Mouse (Mus musculus): ENCODE measurements around the gene Engase. TPM values are rescaled to one million over a fixed set of nuclear protein-coding genes. Genes with fewer than 3 reads are reported as not detected.
A peak's percentile ranks its signal among the peaks of the same experiment; 100 is the strongest.

The Engase gene
- 10 to 100 TPM in 11 of 26 experiments, 1 to 10 TPM in 10, under 1 TPM in 5; 0.21 to 41.0 (median 4.4) TPM for total RNA-seq (2018; cell fraction: chromatin; rRNA removed)
- total RNA-seq (2018; cell fraction: cytosol; rRNA removed): 10 to 100 TPM in 8 of 26 experiments, 1 to 10 TPM in 18; 1.8 to 16.9 (median 6.2) TPM
- 10 to 100 TPM in 7 of 26 experiments, 1 to 10 TPM in 19; 1.7 to 32.1 (median 5.7) TPM for total RNA-seq (2018; cell fraction: nucleus; rRNA removed)
- 4.8 to 22.0 TPM (median 7.1 TPM) in 3 replicates for polyA plus RNA-seq (2018)

- WGBS (ENCODE audit: missing documents): 2% methylated on average over 57 of the region's 57 CpGs
- peak within 1 kb of the TSS; percentile 15; the same call in 1 of the 2 replicates for H3K27ac ChIP-seq
Measured at GRCm38 (mm10) chr11:118476396-118477373, at the start of gene Engase. TSS of gene Engase (plus strand) at chr11:118476829.

DNA sequence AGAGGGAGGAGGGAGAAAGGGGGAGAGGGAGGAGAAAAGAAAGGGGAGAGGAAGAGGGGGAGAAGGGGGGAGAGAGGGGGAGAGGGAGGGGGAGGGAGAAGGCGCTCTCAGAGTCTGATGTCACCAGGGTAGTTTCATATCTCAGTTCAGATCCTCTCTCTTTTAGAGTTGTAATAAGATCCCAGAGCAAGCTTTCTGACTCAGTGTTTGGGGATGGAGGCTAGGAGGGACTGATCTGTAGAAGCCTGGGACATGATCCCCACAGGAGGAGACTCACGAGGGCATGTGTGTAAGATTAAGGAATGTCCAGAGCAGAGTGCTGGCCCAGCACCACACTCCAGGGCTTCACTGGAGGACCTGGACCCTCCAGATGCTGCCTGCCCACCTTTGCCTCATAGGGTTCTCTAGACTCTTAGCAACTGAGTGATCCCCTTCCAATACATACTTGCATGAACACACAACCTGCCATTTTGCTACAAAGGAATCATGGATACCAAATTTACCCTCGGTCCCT lies 49.3 kb upstream of the Engase start:
- Histone ChIP-seq H3K4me3 (ENCODE audit: inconsistent target) (no peak overlapping the region), H3K27ac (no peak overlapping the region), H3K79me2 (ENCODE audit: inconsistent target) (no peaks in the 10 kb centered on the region), H3K36me3 (ENCODE audit: inconsistent target) (no peaks in the 10 kb centered on the region)
- 53% methylated on average over 3 of the region's 3 CpGs for WGBS (ENCODE audit: missing documents)

More at GRCm38 (mm10) chr11:118476396-118477373, at the start of gene Engase:
- peak within 1 kb of the TSS; percentile 60 for H3K4me3 ChIP-seq (ENCODE audit: inconsistent target)
- H3K79me2 ChIP-seq (ENCODE audit: inconsistent target): no peaks in the 10 kb centered on the region; the same call in 1 of the 2 replicates
- H3K36me3 ChIP-seq (ENCODE audit: inconsistent target): peaks cover 22% of the 10 kb centered on the region

DNA sequence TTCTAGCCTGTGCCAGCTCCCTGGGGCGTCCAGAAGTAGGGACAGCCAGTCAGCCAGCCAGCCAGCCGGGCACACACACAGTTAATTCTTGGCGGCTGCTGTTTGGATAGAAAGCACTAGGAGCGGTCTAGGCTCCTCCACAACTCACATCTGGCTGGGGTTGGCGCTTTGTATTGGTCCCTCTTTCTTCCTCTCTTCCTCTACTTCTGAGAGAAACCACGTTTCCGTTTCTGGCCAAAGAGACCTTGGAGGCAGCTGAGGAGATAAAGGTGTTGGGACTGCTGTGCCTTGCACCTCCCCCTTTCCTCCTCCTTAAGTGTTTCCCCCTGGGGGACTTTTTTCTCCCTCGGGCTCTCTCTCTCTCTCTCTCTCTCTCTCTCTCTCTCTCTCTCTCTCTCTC lies 48.6 kb upstream of the Engase start, which contains the start of gene C1qtnf1:
Gene C1qtnf1 (plus strand): TSS at position 218 of the 400 bp plus-strand sequence.
- no peak within 1 kb of the TSS for H3K4me3 ChIP-seq (ENCODE audit: inconsistent target)
- WGBS (ENCODE audit: missing documents): 18% methylated on average over 7 of the region's 8 CpGs
- no peaks in the 10 kb centered on the region for H3K79me2 ChIP-seq (ENCODE audit: inconsistent target)
- H3K27ac ChIP-seq: no peak within 1 kb of the TSS
- H3K36me3 ChIP-seq (ENCODE audit: inconsistent target): no peaks in the 10 kb centered on the region

- no peak overlapping the region for H3K4me3 ChIP-seq (ENCODE audit: inconsistent target)
- H3K36me3 ChIP-seq (ENCODE audit: inconsistent target): no peaks in the 10 kb centered on the region
- no peak overlapping the region for H3K27ac ChIP-seq
- no peaks in the 10 kb centered on the region for H3K79me2 ChIP-seq (ENCODE audit: inconsistent target)
- 10% methylated on average over 9 of the region's 11 CpGs for WGBS (ENCODE audit: missing documents)
Measured at GRCm38 (mm10) chr11:118428460-118428868, 48.2 kb upstream of the Engase start.

DNA sequence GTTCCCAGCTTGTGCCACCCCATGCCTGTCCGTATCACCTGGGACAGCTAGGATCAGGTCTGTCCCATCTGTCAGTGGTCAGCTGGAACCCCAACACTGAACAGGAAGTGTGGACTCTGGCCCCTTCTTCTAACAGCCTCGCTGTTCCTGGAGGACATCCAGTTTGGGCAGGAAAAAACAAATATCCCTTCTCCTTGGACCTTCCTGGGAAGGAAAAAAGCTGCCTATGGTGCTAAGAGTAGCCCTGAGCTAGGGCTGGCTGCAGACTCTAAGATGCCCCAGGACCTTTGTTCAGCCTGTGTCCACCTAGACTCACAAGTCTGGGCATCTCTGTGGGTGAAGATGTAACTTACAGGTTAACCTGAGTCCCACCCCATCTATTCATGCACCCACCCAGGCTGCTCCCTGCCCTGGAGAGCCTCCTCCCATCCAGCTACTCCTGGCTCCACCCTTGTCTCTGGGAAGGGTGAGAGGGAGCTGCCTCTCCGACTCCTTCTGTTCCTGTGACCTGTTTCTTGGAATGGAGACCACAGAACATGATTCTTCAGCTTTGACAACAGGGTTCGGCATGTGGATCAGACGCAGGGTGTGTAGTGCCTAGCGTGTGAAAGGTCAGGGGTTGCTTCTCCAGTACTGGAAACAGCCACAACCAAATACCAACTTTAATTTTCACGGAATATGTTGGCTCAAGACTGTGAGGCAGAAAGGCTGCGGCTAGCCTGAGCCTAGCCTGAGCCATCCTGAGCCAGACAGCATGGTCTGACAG lies 47.5 kb upstream of the Engase start:
- Histone ChIP-seq H3K36me3 (ENCODE audit: inconsistent target) (no peaks in the 10 kb centered on the region), H3K79me2 (ENCODE audit: inconsistent target) (no peaks in the 10 kb centered on the region), H3K4me3 (ENCODE audit: inconsistent target) (no peak overlapping the region), H3K27ac (no peak overlapping the region)
- WGBS (ENCODE audit: missing documents): 81% methylated on average over 8 of the region's 8 CpGs

- no peaks in the 10 kb centered on the region for H3K79me2 ChIP-seq (ENCODE audit: inconsistent target)
- no peaks in the 10 kb centered on the region for H3K36me3 ChIP-seq (ENCODE audit: inconsistent target)
- H3K4me3 ChIP-seq (ENCODE audit: inconsistent target): no peak overlapping the region
- no peak overlapping the region for H3K27ac ChIP-seq
- 76% methylated on average over 4 of the region's 4 CpGs for WGBS (ENCODE audit: missing documents)
Measured at GRCm38 (mm10) chr11:118430291-118430885, 46.2 kb upstream of the Engase start.

DNA sequence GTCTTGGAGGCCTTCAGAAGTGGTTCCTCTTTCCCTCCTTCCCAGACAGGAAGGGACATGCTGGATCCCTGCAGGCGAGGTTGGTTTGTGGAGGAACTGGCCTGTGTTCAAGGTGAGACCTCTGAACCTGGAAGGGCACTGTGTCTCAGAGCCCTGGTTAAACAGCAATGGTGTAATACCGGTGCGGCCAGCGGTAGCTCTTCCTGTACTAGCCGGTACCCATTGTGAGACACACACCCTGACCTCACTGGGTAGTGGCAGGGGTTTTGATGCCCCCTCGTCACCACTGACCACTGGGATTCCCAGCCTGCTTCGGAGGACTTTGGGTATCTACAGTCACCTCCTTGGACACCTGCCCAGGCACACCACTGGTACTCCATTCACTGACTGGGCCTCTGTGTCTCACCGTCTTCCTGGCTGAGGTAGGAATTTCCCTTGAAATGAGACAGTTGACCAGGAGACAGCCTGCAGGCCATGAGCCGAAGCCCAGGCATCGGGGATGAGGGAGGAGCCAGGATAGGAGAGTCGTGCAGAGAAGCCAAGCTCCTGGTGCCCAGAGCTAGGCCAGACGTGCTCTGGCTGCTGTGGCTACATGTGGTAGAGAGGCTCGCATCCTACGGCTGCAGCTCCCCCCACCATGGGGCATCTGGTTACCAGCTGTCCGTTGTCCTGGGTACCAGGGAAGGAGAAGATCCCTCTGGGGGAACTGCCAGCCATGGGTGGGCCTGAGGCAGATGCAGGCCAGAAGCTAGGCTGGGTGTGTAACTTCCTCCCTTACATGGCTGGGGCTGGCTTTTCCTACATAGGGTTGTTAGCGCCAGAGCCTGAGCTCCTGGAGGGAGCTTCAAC lies 45.3 kb upstream of the Engase start:
- Histone ChIP-seq H3K36me3 (ENCODE audit: inconsistent target) (no peaks in the 10 kb centered on the region), H3K4me3 (ENCODE audit: inconsistent target) (no peak overlapping the region), H3K79me2 (ENCODE audit: inconsistent target) (no peaks in the 10 kb centered on the region), H3K27ac (no peak overlapping the region)
- WGBS (ENCODE audit: missing documents): 91% methylated on average over 13 of the region's 16 CpGs

GRCm38 (mm10) chr11:118433398-118433868 lies 43.2 kb upstream of the Engase start:
- WGBS (ENCODE audit: missing documents): 72% methylated on average over 10 of the region's 10 CpGs
- no peaks in the 10 kb centered on the region for H3K79me2 ChIP-seq (ENCODE audit: inconsistent target)
- no peak overlapping the region for H3K4me3 ChIP-seq (ENCODE audit: inconsistent target)
- H3K27ac ChIP-seq: no peak overlapping the region
- no peaks in the 10 kb centered on the region for H3K36me3 ChIP-seq (ENCODE audit: inconsistent target)

GRCm38 (mm10) chr11:118434093-118434492 lies 42.5 kb upstream of the Engase start:
- Histone ChIP-seq H3K4me3 (ENCODE audit: inconsistent target) (no peak overlapping the region), H3K27ac (no peak overlapping the region), H3K79me2 (ENCODE audit: inconsistent target) (no peaks in the 10 kb centered on the region), H3K36me3 (ENCODE audit: inconsistent target) (no peaks in the 10 kb centered on the region)
- 77% methylated on average over 13 of the region's 13 CpGs for WGBS (ENCODE audit: missing documents)

- no peak overlapping the region for H3K4me3 ChIP-seq (ENCODE audit: inconsistent target)
- no peak overlapping the region for H3K27ac ChIP-seq
- WGBS (ENCODE audit: missing documents): 77% methylated on average over 6 of the region's 6 CpGs
- no peaks in the 10 kb centered on the region for H3K36me3 ChIP-seq (ENCODE audit: inconsistent target)
- H3K79me2 ChIP-seq (ENCODE audit: inconsistent target): no peaks in the 10 kb centered on the region
Measured at GRCm38 (mm10) chr11:118436471-118436935, 40.1 kb upstream of the Engase start.

GRCm38 (mm10) chr11:118438665-118439414 lies 37.8 kb upstream of the Engase start:
- 83% methylated on average over 11 of the region's 11 CpGs for WGBS (ENCODE audit: missing documents)
- H3K36me3 ChIP-seq (ENCODE audit: inconsistent target): no peaks in the 10 kb centered on the region
- no peak overlapping the region for H3K27ac ChIP-seq
- no peaks in the 10 kb centered on the region for H3K79me2 ChIP-seq (ENCODE audit: inconsistent target)
- H3K4me3 ChIP-seq (ENCODE audit: inconsistent target): no peak overlapping the region

DNA sequence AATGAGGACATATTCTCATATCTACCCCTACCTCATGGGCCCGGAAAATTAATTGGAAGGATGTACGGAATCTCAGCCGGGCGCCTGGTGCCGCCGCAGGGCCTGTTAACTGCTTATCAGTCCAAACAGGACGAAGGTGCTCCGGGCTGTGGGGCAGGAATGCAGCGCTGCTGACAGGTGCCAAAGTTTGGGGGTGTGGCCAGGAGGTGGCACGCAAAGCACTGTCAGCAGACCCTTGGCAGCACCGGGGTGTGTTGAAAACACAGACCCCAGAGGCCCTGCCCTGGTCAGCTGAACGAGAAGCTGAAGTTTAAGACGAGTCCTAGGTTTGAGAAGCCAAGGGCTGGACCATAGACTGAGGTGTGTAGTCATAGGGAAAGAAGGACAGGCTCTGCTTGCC lies 33.9 kb upstream of the Engase start:
- Histone ChIP-seq H3K79me2 (ENCODE audit: inconsistent target) (no peaks in the 10 kb centered on the region), H3K4me3 (ENCODE audit: inconsistent target) (no peak overlapping the region), H3K27ac (no peak overlapping the region), H3K36me3 (ENCODE audit: inconsistent target) (no peaks in the 10 kb centered on the region)
- 87% methylated on average over 13 of the region's 13 CpGs for WGBS (ENCODE audit: missing documents)

Measured in macrophage (primary cell).